Mouse (Mus musculus) myocyte (in vitro differentiated cells): ENCODE results near the gene Frat1.

Source experiments
- POLR2A ChIP-seq: IDR thresholded peaks from one replicate; pipeline ENCODE4 v1.6.1; 2011; ENCODE audit warnings: low read depth, mild to moderate bottlenecking, control low read depth, moderate library complexity; ENCODE audit not compliant: insufficient read length
- POLR2AphosphoS2 ChIP-seq: IDR thresholded peaks from one replicate; pipeline ENCODE4 v1.6.1; 2011; ENCODE audit warnings: low read depth, control low read depth; ENCODE audit not compliant: insufficient read length

- TF ChIP-seq POLR2A = no peak
- no peak for TF ChIP-seq POLR2AphosphoS2
Observed at GRCm38 (mm10) chr19:41881842-41882241, 52.1 kb downstream of the Frat1 start.
